Mouse (Mus musculus) ES-Bruce4 (cell line): ENCODE data around the gene Cracr2a. TPM values are rescaled to one million over a fixed set of nuclear protein-coding genes. Genes with fewer than 3 reads are reported as not detected.

ENCODE experiments used
- H3K27ac ChIP-seq: 2 replicates; pipeline ENCODE4 v1.5.1; 2012; ENCODE audit warnings: low read length, inconsistent platforms; ENCODE audit not compliant: insufficient read depth
- H3K27me3 ChIP-seq: 2 replicates; pipeline ENCODE4 v1.6.1; 2012; ENCODE audit warnings: mild to moderate bottlenecking, low read length, inconsistent platforms; ENCODE audit not compliant: control insufficient read depth, poor library complexity, insufficient read depth, severe bottlenecking
- H3K36me3 ChIP-seq: 2 replicates; pipeline ENCODE4 v1.6.1; 2012; ENCODE audit warnings: inconsistent platforms, mild to moderate bottlenecking, low read length, moderate library complexity; ENCODE audit not compliant: control insufficient read depth, poor library complexity, insufficient read depth, severe bottlenecking
- H3K4me1 ChIP-seq: one replicate; pipeline ENCODE4 v1.8.1; 2011; ENCODE audit warnings: low read length; ENCODE audit not compliant: control insufficient read depth, insufficient read depth
- H3K4me3 ChIP-seq: 2 replicates; pipeline ENCODE4 v1.5.1; 2011; ENCODE audit warnings: low read depth, mild to moderate bottlenecking, low read length
- H3K9ac ChIP-seq: 2 replicates; pipeline ENCODE4 v1.6.1; 2012; ENCODE audit warnings: low read depth, mild to moderate bottlenecking, inconsistent platforms; ENCODE audit not compliant: poor library complexity, severe bottlenecking
- H3K9me3 ChIP-seq: replicated peaks from 2 replicates; pipeline ENCODE4 v1.6.1; 2012; ENCODE audit warnings: mild to moderate bottlenecking, low read length, inconsistent platforms; ENCODE audit not compliant: control insufficient read depth, poor library complexity, insufficient read depth, severe bottlenecking
- CTCF ChIP-seq: IDR thresholded peaks from one replicate; pipeline ENCODE4 v1.8.1; 2011; ENCODE audit warnings: low read depth, low read length
- EP300 ChIP-seq: IDR thresholded peaks from 2 replicates; pipeline ENCODE4 v1.6.1; 2011; ENCODE audit warnings: low read depth, low read length; ENCODE audit not compliant: insufficient read depth
- POLR2A ChIP-seq: IDR thresholded peaks from one replicate; pipeline ENCODE4 v1.8.1; 2011; ENCODE audit warnings: low read length; ENCODE audit not compliant: insufficient read depth
- polyA plus RNA-seq: library from polyadenylated mRNA; stranded (reverse); fragments of >200 nt; gene quantifications from 2 replicates; pipeline ENCODE4 v1.2.4, GENCODE M21; 2011; ENCODE audit warnings: low read depth; ENCODE audit not compliant: missing spikeins, insufficient read depth, insufficient read length

The Cracr2a gene
- polyA plus RNA-seq, 1 experiment, result 0.19 TPM

- H3K4me1 ChIP-seq, result peaks cover 2% of the 10 kb centered on the region
- H3K27me3 ChIP-seq, result no peaks in the 10 kb centered on the region
- TF ChIP-seq EP300 (no peak), POLR2A (no peak), CTCF (no peak)
- H3K9ac ChIP-seq, result no peak overlapping the region
- H3K27ac ChIP-seq, result no peak overlapping the region
- H3K36me3 ChIP-seq, result no peaks in the 10 kb centered on the region
- H3K4me3 ChIP-seq, result no peak overlapping the region
- no peaks in the 10 kb centered on the region for H3K9me3 ChIP-seq
Observed at GRCm38 (mm10) chr6:127719875-127720274, 158.7 kb downstream of the Cracr2a start.

DNA sequence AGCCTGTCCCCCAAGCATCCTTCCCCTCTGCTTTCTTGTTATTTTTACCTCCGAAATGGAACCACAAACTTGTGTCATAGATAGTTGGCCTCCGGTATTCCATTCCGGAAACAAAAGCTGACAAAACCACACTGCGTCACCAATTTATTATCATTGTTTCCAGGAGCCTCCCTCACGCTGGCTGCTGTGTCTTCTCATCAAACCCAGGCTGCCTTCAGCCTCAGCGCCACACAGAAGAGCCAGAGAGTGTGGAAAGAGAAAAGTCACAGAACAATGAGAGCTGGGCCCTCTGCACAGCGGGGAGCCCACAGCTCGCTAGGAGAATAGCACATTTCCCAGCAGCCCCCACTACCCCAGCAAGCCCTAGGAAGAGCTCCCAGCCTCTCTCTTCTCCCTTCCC, 162.0 kb downstream of the Cracr2a start:
- no peak overlapping the region for H3K9ac ChIP-seq
- H3K27me3 ChIP-seq, result no peaks in the 10 kb centered on the region
- H3K27ac ChIP-seq, result no peak overlapping the region

More for the DNA sequence above, 162.0 kb downstream of the Cracr2a start:
- H3K4me3 ChIP-seq, result no peak overlapping the region
- TF ChIP-seq EP300 (no peak), CTCF (no peak), POLR2A (no peak)
- no peaks in the 10 kb centered on the region for H3K9me3 ChIP-seq
- H3K4me1 ChIP-seq, result peaks cover 2% of the 10 kb centered on the region
- no peaks in the 10 kb centered on the region for H3K36me3 ChIP-seq

Other genes starting within 250 kb of the Cracr2a start
- gene Parp11, start 114.5 kb upstream of the Cracr2a start, polyA plus RNA-seq, result 25.4 and 30.6 TPM in 2 replicates
- 0.22 and 0.32 TPM in 2 replicates for gene Prmt8, start 208.1 kb downstream of the Cracr2a start, polyA plus RNA-seq